Mouse (Mus musculus) forebrain, embryonic 14.5 days (tissue): ENCODE results near the gene Rere. TPM values are rescaled to one million over a fixed set of nuclear protein-coding genes. Genes with fewer than 3 reads are reported as not detected.
A peak's percentile ranks its signal among the peaks of the same experiment; 100 is the strongest.

Source experiments
- ATAC-seq: fragments of 200-750 bp; cut with Nextera tagmentation; 2 replicates; pipeline ENCODE4 v1.8.0; 2017; ENCODE audit warnings: mild to moderate bottlenecking, moderate library complexity
- DNase-seq: peaks from one replicate; pipeline ENCODE4 v3.0.0-alpha.2; 2015; ENCODE audit warnings: low spot score
- H3K27ac ChIP-seq: fragments of 300-500 bp; sonication (generic); 2 replicates; pipeline ENCODE4 v1.5.1; 2014; ENCODE audit warnings: low read depth, mild to moderate bottlenecking, control low read depth, low read length, moderate library complexity
- H3K27me3 ChIP-seq: fragments of 300-500 bp; sonication (generic); replicated peaks from 2 replicates; pipeline ENCODE4 v1.6.1; 2014; ENCODE audit warnings: low read length, control low read depth, mixed read lengths; ENCODE audit not compliant: control insufficient read depth, insufficient read depth
- H3K36me3 ChIP-seq: fragments of 300-500 bp; sonication (generic); 2 replicates; pipeline ENCODE4 v1.6.1; 2014; ENCODE audit warnings: low read length, control low read depth; ENCODE audit not compliant: control insufficient read depth, insufficient read depth
- H3K4me1 ChIP-seq: fragments of 300-500 bp; sonication (generic); 2 replicates; pipeline ENCODE4 v1.6.1; 2014; ENCODE audit warnings: antibody characterized with exemption, low read length, control low read depth; ENCODE audit not compliant: control insufficient read depth, insufficient read depth
- H3K4me2 ChIP-seq: fragments of 300-500 bp; sonication (generic); 2 replicates; pipeline ENCODE4 v1.6.1; 2014; ENCODE audit warnings: mild to moderate bottlenecking, control low read depth, low read length
- H3K4me3 ChIP-seq: fragments of 300-500 bp; sonication (generic); 2 replicates; pipeline ENCODE4 v1.5.1; 2014; ENCODE audit warnings: low read depth, low read length, control low read depth
- H3K9ac ChIP-seq: fragments of 300-500 bp; sonication (generic); 2 replicates; pipeline ENCODE4 v1.6.1; 2014; ENCODE audit warnings: mild to moderate bottlenecking, low read length, control low read depth, moderate library complexity
- H3K9me3 ChIP-seq: fragments of 300-500 bp; sonication (generic); replicated peaks from 2 replicates; pipeline ENCODE4 v1.6.1; 2016; ENCODE audit warnings: low read length, control low read depth, mixed read lengths; ENCODE audit not compliant: control insufficient read depth
- WGBS: fragments of 180-500 bp; shearing (Covaris S2); extraction: QIAGEN DNeasy Blood & Tissue Kit; methylation state at CpG from one replicate; pipeline ENCODE4 v1.1.7; 2014; 5-methylcytosine and 5-hydroxymethylcytosine counted together
- polyA plus RNA-seq: library from polyadenylated mRNA; unstranded; fragments of >200 nt; fragmentation: Nextera tagmentation; extraction: Ambion mirVana; gene quantifications from 2 replicates; pipeline ENCODE4 v1.2.1, GENCODE M21; 2014

Gene Rere
- polyA plus RNA-seq, 1 experiment from 2014 or later = 21.2 TPM

- H3K4me2 ChIP-seq = peak overlapping the region; percentile 22; the same call in 1 of the 2 replicates
- no peak overlapping the region for H3K4me3 ChIP-seq
- H3K9me3 ChIP-seq = no peaks in the 10 kb centered on the region
- H3K27me3 ChIP-seq = no peaks in the 10 kb centered on the region
- ATAC-seq = peak; percentile 57
- DNase-seq = no peak
- WGBS = 25% methylated on average over 8 of the region's 8 CpGs
- H3K27ac ChIP-seq = peak overlapping the region; percentile 81
- H3K36me3 ChIP-seq = no peaks in the 10 kb centered on the region
- peak overlapping the region; percentile 47 for H3K9ac ChIP-seq
- H3K4me1 ChIP-seq = peaks cover 23% of the 10 kb centered on the region
Observed at GRCm38 (mm10) chr4:150426098-150426879, 144.8 kb downstream of the Rere start.

DNA sequence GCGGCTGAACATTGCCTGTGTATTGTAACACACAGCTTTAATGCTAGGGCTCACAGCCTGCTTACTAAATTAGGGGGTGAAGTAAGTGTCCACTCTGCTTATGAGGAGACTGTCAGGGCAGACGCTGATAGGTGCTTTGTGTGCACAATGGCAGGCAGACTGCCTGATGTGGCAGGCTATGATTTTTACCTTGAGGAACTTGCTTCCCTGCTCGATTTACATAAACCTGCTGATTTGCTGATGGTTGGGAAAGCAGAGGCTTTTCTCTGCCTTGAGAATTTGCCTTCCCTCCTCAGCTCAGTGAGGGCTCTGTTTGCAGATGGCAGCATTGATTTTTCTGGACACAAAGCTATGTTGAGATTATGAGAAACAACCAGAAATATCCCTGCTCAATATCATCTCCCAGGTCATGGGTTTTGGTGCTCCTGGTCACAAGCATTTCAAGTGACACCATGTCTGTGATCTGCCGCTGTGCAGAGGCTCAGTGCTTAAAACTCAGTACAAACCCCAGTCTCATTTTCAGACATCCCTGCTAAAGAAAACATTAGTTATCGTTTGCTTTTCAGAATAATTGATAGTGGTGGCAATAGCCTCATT, 145.5 kb downstream of the Rere start:
- peak; percentile 57 for DNase-seq
- Histone ChIP-seq H3K4me2 (peak overlapping the region; percentile 22), H3K27ac (peak overlapping the region; percentile 81), H3K4me3 (no peak overlapping the region), H3K9ac (peak overlapping the region; percentile 47), H3K4me1 (peaks cover 23% of the 10 kb centered on the region), H3K9me3 (no peaks in the 10 kb centered on the region), H3K27me3 (no peaks in the 10 kb centered on the region), H3K36me3 (no peaks in the 10 kb centered on the region)
- peak; percentile 71; the same call in 1 of the 2 replicates for ATAC-seq
- WGBS = 10% methylated on average over 5 of the region's 5 CpGs

GRCm38 (mm10) chr4:150428762-150429161, 147.3 kb downstream of the Rere start:
- Histone ChIP-seq H3K9me3 (no peaks in the 10 kb centered on the region), H3K27ac (no peak overlapping the region), H3K9ac (no peak overlapping the region), H3K4me3 (no peak overlapping the region), H3K27me3 (no peaks in the 10 kb centered on the region), H3K36me3 (no peaks in the 10 kb centered on the region), H3K4me2 (no peak overlapping the region), H3K4me1 (peaks cover 23% of the 10 kb centered on the region)
- ATAC-seq = no peak
- no peak for DNase-seq
- 93% methylated on average over 4 of the region's 4 CpGs for WGBS

DNA sequence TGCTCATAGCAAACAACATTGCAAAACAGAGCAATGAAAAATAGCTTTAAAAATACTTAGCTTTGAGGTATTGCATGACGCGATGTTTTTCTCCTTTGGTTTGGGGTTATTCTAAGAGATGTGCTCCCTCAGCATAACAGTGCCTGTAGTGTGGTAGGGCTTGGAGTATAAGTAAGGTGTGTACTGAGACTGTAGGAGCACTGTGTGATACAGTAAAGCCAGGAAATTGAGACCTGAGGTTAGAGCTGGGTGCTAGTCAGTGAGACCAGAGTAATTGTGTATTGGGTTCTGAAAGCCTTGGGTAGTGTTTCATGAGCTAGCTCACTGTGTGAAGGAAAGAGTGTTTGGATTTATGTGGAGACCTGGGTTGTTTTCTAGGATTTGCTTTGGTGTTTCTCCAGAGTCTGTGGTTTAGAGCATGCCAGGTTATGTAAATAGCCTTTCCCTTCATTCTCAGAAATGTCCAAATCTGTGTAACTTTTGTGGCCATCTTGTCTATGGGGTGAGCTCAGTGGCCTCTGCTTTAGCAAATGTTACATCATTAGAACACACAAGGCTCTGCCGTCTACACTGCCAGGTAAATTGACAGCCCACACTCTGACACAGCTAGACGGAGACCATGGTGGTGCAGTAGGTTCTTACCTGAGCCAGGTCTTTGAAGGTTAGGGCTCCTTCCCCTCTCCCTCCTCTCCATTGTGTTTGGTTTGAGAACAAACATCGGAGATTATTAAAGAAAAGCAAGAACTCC, 152.6 kb downstream of the Rere start:
- DNase-seq (no peak), ATAC-seq (no peak)
- Histone ChIP-seq H3K9me3 (no peaks in the 10 kb centered on the region), H3K27ac (no peak overlapping the region), H3K27me3 (no peaks in the 10 kb centered on the region), H3K4me1 (no peaks in the 10 kb centered on the region), H3K4me3 (no peak overlapping the region), H3K36me3 (no peaks in the 10 kb centered on the region), H3K9ac (no peak overlapping the region), H3K4me2 (no peak overlapping the region)
- WGBS = 91% methylated on average over 5 of the region's 5 CpGs

DNA sequence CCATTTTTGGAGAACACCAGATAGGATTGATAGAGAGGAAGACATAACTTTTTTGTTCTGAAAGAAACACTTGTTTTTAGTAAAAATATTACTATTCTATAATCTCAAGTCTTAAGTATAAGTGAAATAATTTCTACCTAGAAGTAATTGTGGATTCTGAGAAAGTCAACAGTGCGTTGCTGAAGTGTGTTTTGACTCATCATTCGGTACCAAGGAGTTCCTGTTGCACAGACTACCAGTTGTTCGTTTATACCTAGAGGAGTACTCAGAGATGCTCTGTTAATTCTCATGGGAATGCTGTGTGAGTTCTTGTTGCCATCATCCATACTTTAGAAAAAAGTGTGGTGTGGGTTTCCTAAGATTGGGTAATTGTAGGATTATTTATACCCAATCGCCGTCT, 154.1 kb downstream of the Rere start:
- ATAC-seq = no peak
- Histone ChIP-seq H3K36me3 (0 out of 2 replicates have a peak, but pooled peaks cover 6% of the 10 kb centered on the region), H3K9ac (no peak overlapping the region), H3K27me3 (no peaks in the 10 kb centered on the region), H3K4me3 (no peak overlapping the region), H3K4me1 (no peaks in the 10 kb centered on the region), H3K27ac (no peak overlapping the region), H3K4me2 (no peak overlapping the region), H3K9me3 (no peaks in the 10 kb centered on the region)
- 87% methylated on average over 5 of the region's 5 CpGs for WGBS
- DNase-seq = no peak

GRCm38 (mm10) chr4:150438621-150439020, 157.2 kb downstream of the Rere start:
- Histone ChIP-seq H3K9ac (no peak overlapping the region), H3K4me2 (no peak overlapping the region), H3K4me3 (no peak overlapping the region), H3K4me1 (0 out of 2 replicates have a peak, but pooled peaks cover 2% of the 10 kb centered on the region), H3K27me3 (no peaks in the 10 kb centered on the region), H3K27ac (no peak overlapping the region), H3K36me3 (peaks cover 6% of the 10 kb centered on the region; the same call in 1 of the 2 replicates), H3K9me3 (no peaks in the 10 kb centered on the region)
- 82% methylated on average over 6 of the region's 6 CpGs for WGBS
- DNase-seq = no peak
- ATAC-seq = no peak

- peaks cover 6% of the 10 kb centered on the region; the same call in 1 of the 2 replicates for H3K36me3 ChIP-seq
- no peak for ATAC-seq
- WGBS = 81% methylated on average over 10 of the region's 10 CpGs
- no peak overlapping the region for H3K27ac ChIP-seq
- H3K27me3 ChIP-seq = no peaks in the 10 kb centered on the region
- no peak overlapping the region for H3K4me3 ChIP-seq
- H3K9me3 ChIP-seq = no peaks in the 10 kb centered on the region
- no peak for DNase-seq
- peaks cover 17% of the 10 kb centered on the region for H3K4me1 ChIP-seq
- H3K4me2 ChIP-seq = no peak overlapping the region
- no peak overlapping the region for H3K9ac ChIP-seq
Observed at GRCm38 (mm10) chr4:150441931-150442330, 160.5 kb downstream of the Rere start.

GRCm38 (mm10) chr4:150444068-150444467, 162.6 kb downstream of the Rere start:
- Histone ChIP-seq H3K36me3 (peaks cover 6% of the 10 kb centered on the region; the same call in 1 of the 2 replicates), H3K9ac (no peak overlapping the region), H3K9me3 (no peaks in the 10 kb centered on the region), H3K4me3 (no peak overlapping the region), H3K27ac (no peak overlapping the region), H3K4me2 (no peak overlapping the region), H3K4me1 (peaks cover 27% of the 10 kb centered on the region), H3K27me3 (no peaks in the 10 kb centered on the region)
- 84% methylated on average over 3 of the region's 3 CpGs for WGBS
- ATAC-seq = no peak
- DNase-seq = no peak
